Mouse (Mus musculus) stomach, embryonic 15.5 days (tissue): ENCODE results near the gene Gad1. TPM values are rescaled to one million over a fixed set of nuclear protein-coding genes. Genes with fewer than 3 reads are reported as not detected.
A peak's percentile ranks its signal among the peaks of the same experiment; 100 is the strongest.
"Not testable (repeated sequence)": the region's sequence is repeated elsewhere in the genome, so short reads cannot be mapped to it uniquely, and the experiment has no call there.

Experiments
- ATAC-seq: fragments of 200-750 bp; cut with Nextera tagmentation; 2 replicates; pipeline ENCODE4 v1.8.0; 2017; ENCODE audit warnings: low read depth, moderate number of reproducible peaks, moderate TSS enrichment; ENCODE audit not compliant: insufficient read depth, low FRiP score
- H3K27ac ChIP-seq: fragments of 300-500 bp; sonication (generic); 2 replicates; pipeline ENCODE4 v1.5.1; 2015; ENCODE audit warnings: mild to moderate bottlenecking, inconsistent platforms
- H3K27me3 ChIP-seq: fragments of 300-500 bp; sonication (generic); replicated peaks from 2 replicates; pipeline ENCODE4 v1.6.1; 2015; ENCODE audit warnings: inconsistent platforms
- H3K36me3 ChIP-seq: fragments of 300-500 bp; sonication (generic); 2 replicates; pipeline ENCODE4 v1.6.1; 2015; ENCODE audit warnings: inconsistent platforms
- H3K4me1 ChIP-seq: fragments of 300-500 bp; sonication (generic); 2 replicates; pipeline ENCODE4 v1.6.1; 2015; ENCODE audit warnings: inconsistent platforms
- H3K4me2 ChIP-seq: fragments of 300-500 bp; sonication (generic); 2 replicates; pipeline ENCODE4 v1.6.1; 2015; ENCODE audit warnings: mild to moderate bottlenecking, inconsistent platforms
- H3K4me3 ChIP-seq: fragments of 300-500 bp; sonication (generic); replicated peaks from 2 replicates; pipeline ENCODE4 v1.5.1; 2015; ENCODE audit warnings: inconsistent platforms
- H3K9ac ChIP-seq: fragments of 300-500 bp; sonication (generic); 2 replicates; pipeline ENCODE4 v1.6.1; 2015; ENCODE audit warnings: inconsistent platforms
- H3K9me3 ChIP-seq: fragments of 300-500 bp; sonication (generic); 2 replicates; pipeline ENCODE4 v1.6.1; 2016; ENCODE audit warnings: inconsistent platforms
- WGBS: fragments of 180-500 bp; shearing (Covaris S2); methylation state at CpG from one replicate; pipeline ENCODE4 v1.1.7; 2015; 5-methylcytosine and 5-hydroxymethylcytosine counted together
- polyA plus RNA-seq: library from polyadenylated mRNA; unstranded; fragments of >200 nt; fragmentation: Nextera tagmentation; extraction: Ambion mirVana; gene quantifications from 2 replicates; pipeline ENCODE4 v1.2.1, GENCODE M21; 2015

Gene Gad1
- polyA plus RNA-seq, result 0.14 and 0.46 TPM in 2 replicates

- Histone ChIP-seq H3K9ac (no peak within 1 kb of the TSS), H3K4me1 (no peaks in the 10 kb centered on the region), H3K36me3 (no peaks in the 10 kb centered on the region), H3K27ac (no peak within 1 kb of the TSS), H3K9me3 (no peaks in the 10 kb centered on the region), H3K4me3 (no peak within 1 kb of the TSS), H3K27me3 (no peaks in the 10 kb centered on the region), H3K4me2 (no peak within 1 kb of the TSS)
- 36% methylated on average over 4 of the region's 4 CpGs for WGBS
- ATAC-seq, result no peak
These were observed at the start of gene Gad1 for GRCm38 (mm10) chr2:70552772-70553171. Gad1 (plus strand) TSS chr2:70553072.

- no peaks in the 10 kb centered on the region for H3K27me3 ChIP-seq
- H3K27ac ChIP-seq, result no peak overlapping the region
- H3K4me3 ChIP-seq, result no peak overlapping the region
- no peaks in the 10 kb centered on the region for H3K4me1 ChIP-seq
- no peak overlapping the region for H3K4me2 ChIP-seq
- no peaks in the 10 kb centered on the region for H3K36me3 ChIP-seq
- H3K9ac ChIP-seq, result no peak overlapping the region
- 77% methylated on average over 10 of the region's 10 CpGs for WGBS
- no peaks in the 10 kb centered on the region for H3K9me3 ChIP-seq
- no peak for ATAC-seq
These were observed 49.4 kb upstream of the Gad1 start for GRCm38 (mm10) chr2:70503436-70503835.

GRCm38 (mm10) chr2:70505229-70505628, 47.6 kb upstream of the Gad1 start:
- H3K27me3 ChIP-seq, result no peaks in the 10 kb centered on the region
- H3K4me3 ChIP-seq, result no peak overlapping the region
- no peak overlapping the region for H3K27ac ChIP-seq
- H3K4me1 ChIP-seq, result no peaks in the 10 kb centered on the region; the same call in 1 of the 2 replicates
- H3K9me3 ChIP-seq, result no peaks in the 10 kb centered on the region
- no peaks in the 10 kb centered on the region for H3K36me3 ChIP-seq
- ATAC-seq, result no peak
- H3K9ac ChIP-seq, result no peak overlapping the region
- 17% methylated on average over 1 of the region's 1 CpGs for WGBS
- H3K4me2 ChIP-seq, result no peak overlapping the region

- Histone ChIP-seq H3K4me2 (no peak overlapping the region), H3K9me3 (no peaks in the 10 kb centered on the region), H3K9ac (no peak overlapping the region), H3K27me3 (no peaks in the 10 kb centered on the region), H3K27ac (no peak overlapping the region), H3K4me3 (no peak overlapping the region), H3K36me3 (no peaks in the 10 kb centered on the region), H3K4me1 (no peaks in the 10 kb centered on the region; the same call in 1 of the 2 replicates)
- 20% methylated on average over 4 of the region's 4 CpGs for WGBS
- no peak for ATAC-seq
These were observed 47.0 kb upstream of the Gad1 start for GRCm38 (mm10) chr2:70505896-70506295.

GRCm38 (mm10) chr2:70506372-70506771, 46.5 kb upstream of the Gad1 start:
- H3K27ac ChIP-seq, result no peak overlapping the region

GRCm38 (mm10) chr2:70508496-70508895, 44.4 kb upstream of the Gad1 start, which contains the start of gene Erich2:
Erich2 (plus strand) TSS chr2:70508819.
- H3K9me3 ChIP-seq, result no peaks in the 10 kb centered on the region
- peak within 1 kb of the TSS; percentile 29; the same call in 1 of the 2 replicates for H3K9ac ChIP-seq
- peak within 1 kb of the TSS; percentile 85 for H3K4me2 ChIP-seq
- H3K4me1 ChIP-seq, result no peaks in the 10 kb centered on the region; the same call in 1 of the 2 replicates
- WGBS, result 19% methylated on average over 10 of the region's 10 CpGs
- no peak within 1 kb of the TSS for H3K27ac ChIP-seq
- H3K4me3 ChIP-seq, result peak within 1 kb of the TSS; percentile 57
- ATAC-seq, result 0 out of 2 replicates have a peak, but pooled peaks have one; percentile 3
- no peaks in the 10 kb centered on the region for H3K27me3 ChIP-seq
- no peaks in the 10 kb centered on the region for H3K36me3 ChIP-seq

More at GRCm38 (mm10) chr2:70506372-70506771, 46.5 kb upstream of the Gad1 start:
- Histone ChIP-seq H3K36me3 (no peaks in the 10 kb centered on the region), H3K9ac (no peak overlapping the region), H3K4me1 (no peaks in the 10 kb centered on the region; the same call in 1 of the 2 replicates), H3K9me3 (no peaks in the 10 kb centered on the region), H3K4me3 (no peak overlapping the region), H3K27me3 (no peaks in the 10 kb centered on the region), H3K4me2 (no peak overlapping the region)
- ATAC-seq, result no peak
- WGBS, result 51% methylated on average over 2 of the region's 2 CpGs

GRCm38 (mm10) chr2:70509021-70509632, 43.7 kb upstream of the Gad1 start:
- Histone ChIP-seq H3K4me1 (no peaks in the 10 kb centered on the region; the same call in 1 of the 2 replicates), H3K9ac (peak overlapping the region; percentile 29; the same call in 1 of the 2 replicates), H3K4me2 (peak overlapping the region; percentile 85), H3K4me3 (peak overlapping the region; percentile 57), H3K36me3 (no peaks in the 10 kb centered on the region), H3K9me3 (no peaks in the 10 kb centered on the region), H3K27me3 (no peaks in the 10 kb centered on the region), H3K27ac (no peak overlapping the region)
- peak; percentile 96 for ATAC-seq
- WGBS, result under 1% methylated on average over 56 of the region's 56 CpGs

- ATAC-seq, H3K4me2 ChIP-seq, H3K4me3 ChIP-seq, H3K27me3 ChIP-seq, H3K4me1 ChIP-seq, H3K27ac ChIP-seq, H3K9ac ChIP-seq, H3K36me3 ChIP-seq, H3K9me3 ChIP-seq: not testable (repeated sequence)
- WGBS, result 45% methylated on average over 7 of the region's 7 CpGs
These were observed 14.6 kb upstream of the Gad1 start for GRCm38 (mm10) chr2:70538283-70538682.

- no peaks in the 10 kb centered on the region for H3K4me1 ChIP-seq
- H3K4me3 ChIP-seq, result no peak overlapping the region
- H3K36me3 ChIP-seq, result no peaks in the 10 kb centered on the region
- H3K27ac ChIP-seq, result no peak overlapping the region
- H3K9ac ChIP-seq, result no peak overlapping the region
- no peaks in the 10 kb centered on the region for H3K27me3 ChIP-seq
- WGBS, result 48% methylated on average over 6 of the region's 6 CpGs
- H3K9me3 ChIP-seq, result no peaks in the 10 kb centered on the region
- ATAC-seq, result no peak
- no peak overlapping the region for H3K4me2 ChIP-seq
These were observed 2.2 kb upstream of the Gad1 start for GRCm38 (mm10) chr2:70550671-70551070.

- Histone ChIP-seq H3K27me3 (no peaks in the 10 kb centered on the region), H3K4me3 (no peak overlapping the region), H3K9ac (no peak overlapping the region), H3K36me3 (no peaks in the 10 kb centered on the region), H3K4me2 (no peak overlapping the region), H3K27ac (no peak overlapping the region), H3K9me3 (no peaks in the 10 kb centered on the region), H3K4me1 (no peaks in the 10 kb centered on the region)
- no peak for ATAC-seq
- WGBS, result 79% methylated on average over 2 of the region's 2 CpGs
These were observed 1.4 kb upstream of the Gad1 start for GRCm38 (mm10) chr2:70551446-70551845.

- no peak for ATAC-seq
- Histone ChIP-seq H3K27ac (no peak overlapping the region), H3K9me3 (no peaks in the 10 kb centered on the region), H3K36me3 (no peaks in the 10 kb centered on the region), H3K4me2 (no peak overlapping the region), H3K9ac (no peak overlapping the region), H3K4me3 (no peak overlapping the region), H3K27me3 (no peaks in the 10 kb centered on the region), H3K4me1 (no peaks in the 10 kb centered on the region)
- WGBS, result 78% methylated on average over 15 of the region's 15 CpGs
These were observed 739 bp upstream of the Gad1 start for GRCm38 (mm10) chr2:70552067-70552598.

- H3K9ac ChIP-seq, result no peak overlapping the region
- H3K36me3 ChIP-seq, result no peaks in the 10 kb centered on the region
- H3K4me1 ChIP-seq, result no peaks in the 10 kb centered on the region
- H3K4me2 ChIP-seq, result no peak overlapping the region
- H3K9me3 ChIP-seq, result no peaks in the 10 kb centered on the region
- peaks cover 3% of the 10 kb centered on the region; the same call in 1 of the 2 replicates for H3K27me3 ChIP-seq
- WGBS, result 77% methylated on average over 3 of the region's 3 CpGs
- no peak for ATAC-seq
- no peak overlapping the region for H3K27ac ChIP-seq
- no peak overlapping the region for H3K4me3 ChIP-seq
These were observed 954 bp downstream of the Gad1 start for GRCm38 (mm10) chr2:70553826-70554225.
